Mouse (Mus musculus): ENCODE results near the gene Nrarp.

Gene Nrarp

DNA sequence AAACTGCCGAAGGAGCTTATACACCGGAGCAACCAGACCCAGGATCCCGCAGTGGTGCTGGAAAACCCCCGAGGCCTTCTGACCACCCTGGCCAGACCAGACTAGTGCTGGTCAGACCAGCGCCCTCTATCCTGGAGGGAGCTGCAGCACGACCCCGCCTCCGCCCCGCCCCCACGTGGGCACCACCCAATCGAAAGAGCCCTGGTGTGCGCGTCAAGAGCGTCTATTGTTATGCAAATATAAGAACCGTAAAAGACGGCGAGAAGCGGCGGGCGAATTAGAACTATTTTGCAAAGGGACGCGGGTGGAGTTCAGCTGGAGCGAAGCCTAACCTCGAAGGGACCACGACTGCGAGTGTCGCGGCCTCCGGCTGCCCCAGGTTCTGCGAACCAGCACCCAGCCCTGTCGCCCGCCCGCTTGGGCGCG lies at the start of gene Nrarp:
Gene Nrarp, plus strand, starts transcription at position 281 of the 426 bp plus-strand sequence.
- peak; percentile 81 for DNase-seq (ENCODE audit: low spot score)

DNA sequence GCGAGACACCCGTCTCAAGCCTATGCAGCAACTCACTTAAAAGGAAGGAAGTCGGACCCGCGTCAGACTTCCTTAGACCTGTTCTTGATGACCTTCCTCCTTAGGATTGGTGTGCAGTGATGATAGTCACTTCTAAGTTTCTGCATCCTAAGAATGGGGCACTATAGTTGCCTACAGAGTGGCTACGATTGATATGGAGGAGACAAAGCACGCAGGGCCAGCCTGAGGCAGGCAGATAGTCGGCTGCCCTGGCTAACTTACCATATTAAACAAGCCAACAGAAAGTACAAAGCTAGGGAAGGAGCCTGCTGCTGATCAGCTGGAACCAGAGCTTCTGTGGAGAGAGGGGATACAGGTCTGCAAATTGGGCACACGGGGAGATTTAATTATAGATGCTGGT lies 49.0 kb upstream of the Nrarp start:
- DNase-seq (ENCODE audit: low spot score): no peak

DNA sequence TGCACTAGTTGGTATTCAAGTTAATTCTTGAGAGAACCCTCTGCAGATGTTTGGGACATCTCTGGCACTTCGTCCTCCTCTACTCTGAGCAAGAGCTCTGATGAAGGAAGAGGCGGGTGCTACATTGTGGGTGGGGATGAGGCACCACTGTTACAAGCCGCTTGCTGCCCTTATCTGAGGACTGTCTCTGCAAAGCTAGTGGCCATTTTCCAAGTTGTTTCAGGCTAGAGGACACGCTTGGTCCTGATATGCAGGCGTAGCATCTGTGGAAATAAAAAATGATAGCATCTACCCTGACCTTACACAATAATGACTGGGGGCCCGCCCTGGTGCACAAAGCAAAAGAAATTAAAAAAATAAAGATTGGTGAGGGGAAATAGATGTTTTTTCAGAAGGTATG lies 42.7 kb upstream of the Nrarp start:
- DNase-seq (ENCODE audit: low spot score): no peak

DNA sequence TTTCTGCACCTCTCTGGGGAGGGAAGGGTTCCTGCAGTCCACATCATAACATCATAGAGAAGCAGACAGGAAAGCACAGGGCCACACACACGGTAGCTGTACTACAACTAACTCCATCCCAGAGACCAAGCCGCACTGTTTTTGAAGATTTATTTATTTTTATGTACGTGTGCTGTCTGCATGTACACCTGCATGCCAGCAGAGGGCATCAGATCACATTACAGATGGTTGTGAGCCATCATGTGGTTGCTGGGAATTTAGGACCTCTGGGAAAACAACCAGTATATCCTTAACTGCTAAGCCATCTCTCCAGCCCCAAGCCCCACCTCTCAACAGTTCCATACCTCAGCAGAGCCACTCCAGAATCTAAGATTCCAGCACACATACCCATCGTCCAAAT lies 39.4 kb upstream of the Nrarp start:
- no peak for DNase-seq (ENCODE audit: low spot score)

DNA sequence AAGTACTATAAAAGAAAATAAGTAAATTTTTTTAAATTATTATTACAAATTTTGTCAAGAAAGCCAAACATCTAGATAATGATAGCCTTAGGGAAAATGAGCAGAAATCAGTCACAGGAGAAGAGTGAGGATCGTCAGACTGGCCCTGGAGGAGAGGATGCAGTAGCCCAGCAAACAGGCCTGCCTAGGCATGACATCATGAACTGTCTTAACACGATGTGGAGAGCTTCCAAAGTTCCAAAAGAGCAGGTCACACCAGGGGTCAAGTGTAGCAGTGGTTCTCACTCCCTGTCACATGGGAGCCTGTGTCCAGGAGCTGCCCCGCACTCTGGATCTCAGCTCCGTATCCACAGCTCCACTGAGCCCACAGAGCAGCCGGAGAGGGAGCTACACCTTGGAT lies 38.6 kb upstream of the Nrarp start:
- no peak for DNase-seq (ENCODE audit: low spot score)

DNA sequence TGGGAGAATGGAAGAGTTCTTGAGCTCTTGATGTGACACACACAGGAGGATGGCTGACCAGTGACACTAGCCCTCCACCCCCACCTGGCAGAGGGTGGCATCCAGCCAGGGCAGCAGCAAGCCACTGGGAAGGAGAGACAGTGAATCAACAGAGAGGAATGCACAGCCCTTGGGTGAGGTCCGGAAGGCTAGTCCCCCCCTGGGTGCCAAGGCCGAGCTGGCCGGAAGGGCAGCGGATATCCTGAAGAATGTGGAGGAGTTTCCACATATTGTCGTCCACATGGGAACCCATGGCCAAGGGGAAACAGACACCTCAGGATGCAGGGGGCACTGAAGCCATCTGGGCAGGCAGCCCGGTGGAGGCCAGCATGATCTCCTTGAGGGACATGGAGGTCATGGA lies 35.2 kb upstream of the Nrarp start:
- DNase-seq (ENCODE audit: low spot score): no peak

DNA sequence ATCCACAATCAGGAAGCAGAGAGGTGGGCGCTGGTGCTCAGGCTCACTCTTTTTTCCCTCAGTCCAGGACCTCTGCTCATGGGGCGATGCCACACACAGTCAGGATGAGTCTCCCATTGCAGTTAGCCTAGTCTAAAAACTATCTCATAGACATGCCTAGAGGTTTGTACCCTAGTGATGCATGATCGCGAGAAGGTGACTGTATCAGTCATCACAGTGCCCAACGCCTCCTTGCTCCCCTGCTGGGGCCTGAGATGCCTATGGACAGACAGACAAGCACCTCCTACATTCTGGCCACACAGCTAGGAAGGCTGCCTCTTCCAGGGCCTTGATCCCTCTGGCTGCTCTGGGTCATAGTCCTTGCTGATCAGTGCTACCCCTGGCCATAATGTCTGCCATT lies 33.2 kb upstream of the Nrarp start:
- DNase-seq (ENCODE audit: low spot score): no peak

DNA sequence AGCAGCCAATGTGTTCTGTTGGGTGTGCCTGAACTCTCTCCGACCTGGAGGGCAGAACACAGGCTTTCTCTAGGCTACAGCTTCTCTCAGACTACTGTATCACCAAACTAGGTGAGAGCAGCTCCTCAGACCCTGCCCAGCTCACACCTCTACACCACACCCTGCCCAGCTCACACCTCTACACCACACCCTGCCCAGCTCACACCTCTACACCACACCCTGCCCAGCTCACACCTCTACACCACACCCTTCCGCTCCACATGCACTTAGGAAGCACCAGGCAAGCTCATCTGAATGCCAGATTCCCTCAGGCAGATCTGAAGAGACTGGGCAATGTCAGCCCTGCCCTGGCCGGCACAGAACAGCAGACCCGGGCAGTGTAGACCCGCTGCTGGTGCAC lies 32.7 kb upstream of the Nrarp start:
- DNase-seq (ENCODE audit: low spot score): no peak

DNA sequence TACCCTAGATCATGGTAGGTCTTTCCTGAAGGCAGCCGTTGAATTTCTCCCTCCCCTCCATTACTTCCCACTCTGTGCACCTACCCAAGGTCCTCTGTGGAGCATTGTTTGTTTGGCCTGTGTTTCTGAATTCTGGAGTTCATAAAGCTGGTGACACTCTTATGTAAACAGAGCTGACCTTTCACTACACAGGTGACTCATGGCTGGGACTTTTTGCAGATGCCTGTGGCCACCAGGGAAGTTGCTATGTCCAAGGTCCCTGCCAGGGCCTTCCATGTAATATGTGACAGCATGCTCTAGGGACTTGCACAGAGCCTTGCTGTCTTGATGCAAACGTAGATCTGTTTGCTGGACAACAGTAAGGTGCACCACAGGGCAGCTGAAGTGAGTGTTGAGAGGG lies 30.9 kb upstream of the Nrarp start:
- no peak for DNase-seq (ENCODE audit: low spot score)

DNA sequence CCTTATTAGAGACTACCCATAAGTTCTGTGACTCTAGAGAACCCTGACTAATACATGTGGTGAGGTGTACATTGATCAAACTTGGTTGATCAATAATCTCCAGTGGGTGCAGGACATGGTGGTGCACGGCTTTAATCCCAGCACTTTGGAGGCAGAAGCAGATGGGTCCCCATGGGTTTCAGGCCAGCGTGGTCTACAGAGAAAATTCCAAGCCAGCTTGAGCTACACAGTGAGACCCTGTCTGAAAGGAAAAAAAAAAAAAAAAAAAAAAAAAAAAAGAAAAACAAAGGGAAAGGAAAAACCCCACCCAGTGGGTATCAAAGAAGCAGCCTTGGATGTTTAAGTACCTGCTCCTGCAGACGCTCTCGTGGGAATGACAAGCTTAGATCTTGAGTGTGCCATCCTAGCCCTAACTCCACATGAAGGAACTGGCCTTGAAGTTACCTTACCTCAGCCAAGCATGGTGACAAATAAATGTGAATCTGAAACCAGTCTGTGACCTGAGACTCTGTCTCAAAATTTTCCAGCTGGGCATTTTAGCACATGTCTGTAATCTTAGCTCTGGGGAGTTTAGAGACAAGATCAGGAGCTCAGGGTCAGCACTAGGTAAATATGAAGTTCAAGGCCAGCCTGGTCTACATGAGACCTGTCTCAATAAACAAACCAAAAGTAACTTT lies 29.1 kb upstream of the Nrarp start:
- no peak for DNase-seq (ENCODE audit: low spot score)

DNA sequence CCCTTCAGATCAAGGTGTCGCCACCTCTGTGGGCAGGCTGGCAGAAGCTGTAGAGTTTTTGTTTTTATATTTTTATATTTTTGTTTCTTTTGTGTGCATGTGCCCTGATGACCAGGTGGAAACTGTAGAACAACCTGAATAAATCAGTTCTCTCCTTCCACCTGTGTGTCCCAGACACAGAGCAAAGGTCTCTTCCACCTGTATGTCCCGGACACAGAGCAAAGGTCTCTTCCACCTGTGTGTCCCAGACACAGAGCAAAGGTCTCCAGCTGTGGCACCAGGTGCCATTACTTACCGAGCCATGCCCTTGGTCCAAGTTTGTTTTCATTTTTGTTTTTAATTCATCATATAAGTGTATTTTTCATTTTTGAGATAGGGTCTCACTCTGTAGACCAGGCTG lies 24.4 kb upstream of the Nrarp start:
- no peak for DNase-seq (ENCODE audit: low spot score)

DNA sequence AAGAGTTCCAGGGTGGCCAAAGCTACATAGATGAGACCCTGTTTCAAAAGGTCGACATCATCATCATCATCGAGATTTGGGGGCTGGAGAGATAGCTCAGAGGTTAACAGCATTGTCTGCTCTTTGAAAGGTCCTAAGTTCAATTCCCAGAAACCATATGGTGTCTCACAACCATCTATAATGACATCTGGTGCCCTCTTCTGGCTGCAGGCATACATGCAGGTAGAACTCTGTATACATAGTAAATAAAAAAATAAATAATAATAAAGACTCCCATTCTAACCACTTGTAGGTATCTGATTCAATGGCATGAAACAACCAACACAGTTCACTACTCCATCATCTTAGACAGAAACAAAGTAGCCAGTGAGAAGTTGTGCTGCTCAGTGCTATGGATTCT lies 23.6 kb upstream of the Nrarp start:
- DNase-seq (ENCODE audit: low spot score): no peak

DNA sequence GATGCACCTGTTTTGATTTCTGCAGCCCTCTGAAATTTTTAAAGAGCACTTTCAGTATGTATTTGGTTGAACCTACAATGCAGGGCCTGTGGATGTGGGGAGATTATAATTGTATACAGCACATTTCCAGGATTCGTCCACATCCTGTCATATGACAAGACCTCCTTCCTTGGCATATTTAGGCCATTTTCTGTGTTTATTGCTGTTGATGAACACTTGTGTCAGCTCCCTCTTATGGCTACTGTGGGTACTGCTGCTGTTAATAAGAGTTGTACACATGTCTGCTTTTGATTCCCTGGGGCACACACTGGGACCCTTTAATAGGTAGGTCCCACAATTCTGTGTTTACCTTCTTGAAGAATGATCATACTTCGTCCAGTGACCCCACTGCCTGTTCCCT lies 22.9 kb upstream of the Nrarp start:
- DNase-seq (ENCODE audit: low spot score): no peak

DNA sequence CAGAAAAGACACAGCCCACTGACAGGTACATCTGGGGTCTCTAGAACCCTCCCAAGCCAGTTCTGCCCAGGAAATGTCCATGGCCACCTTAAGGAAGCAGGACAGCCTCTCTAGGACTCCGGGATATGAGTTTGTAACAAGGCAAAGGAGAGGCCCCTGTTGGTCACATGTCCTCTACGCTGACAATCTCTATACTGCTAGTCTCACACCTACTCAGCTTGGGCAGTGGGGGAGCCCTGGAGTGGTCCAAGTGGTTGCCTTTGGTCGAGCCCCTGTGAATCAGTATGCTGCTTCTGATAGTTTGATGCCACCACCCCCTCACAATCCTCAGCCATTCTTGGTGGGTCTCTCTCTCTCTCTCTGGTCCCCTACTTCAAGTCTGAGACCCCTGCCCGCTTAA lies 13.1 kb upstream of the Nrarp start:
- no peak for DNase-seq (ENCODE audit: low spot score)

DNA sequence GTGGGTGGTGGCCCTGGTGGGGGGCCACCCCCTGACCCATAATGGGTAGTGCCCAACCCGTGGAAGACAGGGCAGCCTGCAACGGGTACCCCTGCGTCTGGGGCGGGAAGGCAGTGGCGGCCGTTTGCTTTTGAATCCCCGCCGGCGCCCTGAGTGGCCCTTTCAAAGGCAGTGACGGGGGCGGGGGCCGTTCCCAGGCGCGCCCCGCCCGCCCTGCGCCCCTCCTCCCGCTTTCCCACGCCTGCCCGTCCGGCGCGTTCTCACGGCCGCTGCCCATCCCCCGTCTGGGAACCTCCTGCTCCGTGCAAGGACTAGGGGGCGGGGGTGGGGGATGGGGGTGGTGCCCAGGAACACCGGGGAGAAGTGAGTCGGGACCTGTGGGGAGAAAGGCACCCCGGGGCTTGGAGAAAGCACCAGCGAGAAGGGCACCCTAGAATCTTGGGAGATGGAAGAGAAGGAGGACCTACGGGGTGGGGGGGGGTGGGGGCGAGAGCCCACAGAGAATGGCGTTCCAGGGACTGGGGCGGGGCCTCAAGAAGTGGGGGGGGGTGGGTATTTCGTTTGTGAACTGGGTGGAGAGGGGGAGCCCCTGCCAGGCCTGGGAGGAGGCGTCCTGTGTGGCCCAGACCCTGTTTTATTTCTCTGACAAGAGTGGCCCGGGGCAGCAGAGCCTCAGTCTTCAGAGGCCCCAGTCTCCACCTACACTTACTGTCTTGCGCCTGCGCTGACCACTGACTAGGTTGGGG lies 12.5 kb upstream of the Nrarp start:
- DNase-seq (ENCODE audit: low spot score): no peak

DNA sequence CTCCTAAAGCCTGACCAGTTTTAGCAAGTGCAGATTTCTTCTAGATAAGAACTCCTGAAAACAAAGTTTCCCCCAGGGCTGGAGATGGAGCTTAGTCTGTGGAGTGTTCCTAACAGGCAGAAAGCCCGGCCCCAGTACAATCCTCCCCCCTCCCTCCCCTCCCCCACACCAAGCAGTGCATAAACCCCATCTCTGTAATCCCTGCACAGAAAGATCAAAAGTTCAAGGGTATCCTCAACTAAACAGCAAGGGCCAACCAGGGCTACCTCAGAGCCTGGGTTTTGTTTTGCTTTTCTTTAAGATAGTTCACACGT lies 11.9 kb upstream of the Nrarp start:
- no peak for DNase-seq (ENCODE audit: low spot score)

DNA sequence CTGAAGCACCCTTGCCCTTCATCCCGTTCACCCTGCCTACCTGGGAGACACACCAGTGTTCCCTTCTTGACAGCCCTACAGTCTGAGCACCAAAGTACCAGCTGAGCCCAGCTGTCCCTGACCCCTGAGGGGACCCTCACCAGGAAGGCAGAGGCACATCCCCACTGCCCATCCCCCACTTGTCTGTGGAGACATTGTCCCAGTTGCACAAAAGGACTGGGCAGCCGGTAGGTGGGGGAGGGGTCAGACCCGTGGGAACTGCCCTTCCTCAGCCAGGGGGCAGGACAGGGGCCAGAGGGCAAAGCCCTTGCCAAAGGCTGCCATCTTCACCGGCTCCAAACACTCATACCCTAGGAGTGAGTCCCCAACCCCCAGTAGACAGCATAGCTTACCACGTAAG lies 10.8 kb upstream of the Nrarp start:
- DNase-seq (ENCODE audit: low spot score): no peak

DNA sequence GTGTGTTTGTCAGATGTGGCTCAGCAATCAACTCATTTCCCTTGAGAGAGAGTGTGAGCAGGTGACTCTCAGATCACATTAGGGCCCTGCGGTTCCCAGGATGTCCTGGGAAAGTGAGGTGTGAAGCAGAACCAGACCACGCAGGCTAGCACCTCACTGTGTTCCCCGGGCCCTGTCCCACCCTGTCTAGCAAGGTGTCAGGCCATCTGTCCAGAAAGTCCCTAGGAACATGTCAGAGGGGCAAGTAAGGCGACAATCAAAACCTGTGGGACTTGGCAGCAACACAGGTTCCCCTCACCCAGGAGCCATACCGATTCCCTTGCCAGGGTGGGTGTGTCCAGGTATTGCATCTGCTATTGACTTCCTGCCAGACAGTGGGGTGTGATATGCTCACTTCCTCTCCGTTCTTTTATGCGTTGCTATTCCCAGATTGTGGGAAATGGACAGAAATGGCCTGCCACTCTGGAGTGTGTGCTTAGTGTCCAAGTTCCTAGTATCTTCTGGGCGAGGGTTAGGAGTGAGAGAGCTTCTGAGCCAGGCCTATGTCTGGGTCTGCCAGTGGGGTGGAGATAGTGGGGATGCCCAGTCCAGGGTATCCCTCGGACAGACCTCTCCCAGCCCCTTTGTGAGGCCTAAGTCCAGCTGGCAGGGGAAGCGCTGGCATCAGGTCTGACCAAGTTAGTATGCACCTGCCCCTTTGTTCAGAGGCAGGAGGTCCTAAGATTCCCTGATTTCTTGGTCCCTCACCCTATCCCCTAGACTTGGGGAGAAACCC lies 10.0 kb upstream of the Nrarp start:
- no peak for DNase-seq (ENCODE audit: low spot score)

DNA sequence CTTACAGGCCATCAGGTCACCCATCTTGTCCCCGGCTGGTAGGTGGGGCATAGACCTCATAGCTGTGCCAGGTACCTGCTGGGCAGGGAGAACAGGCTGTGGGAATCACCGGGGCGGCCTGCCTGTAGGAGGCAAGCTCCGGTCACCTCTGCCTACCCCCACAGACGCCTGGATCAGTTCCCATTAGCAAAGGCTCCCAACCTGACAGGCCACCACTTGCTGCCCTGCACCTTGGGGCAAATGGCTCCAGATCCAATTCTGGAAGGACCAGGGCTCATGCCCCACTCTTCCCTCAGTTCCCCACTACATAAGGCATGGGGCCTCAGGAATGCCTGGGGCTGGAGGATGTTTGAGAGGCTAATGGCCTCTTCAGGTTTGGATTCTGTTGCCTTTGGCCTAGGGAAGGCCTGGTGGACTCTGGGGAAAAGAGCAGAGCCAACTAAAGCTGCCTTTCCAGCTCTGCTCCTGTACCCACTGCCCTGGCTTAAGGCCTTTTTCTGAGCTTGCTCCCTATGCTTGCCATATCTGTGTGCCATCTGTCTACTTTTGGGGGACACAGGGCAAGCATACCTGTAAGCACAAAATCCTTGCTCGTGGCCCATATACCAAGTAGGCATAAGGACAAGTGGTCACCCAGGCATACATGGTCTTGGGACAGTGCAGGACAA lies 9.3 kb upstream of the Nrarp start:
- no peak for DNase-seq (ENCODE audit: low spot score)

DNA sequence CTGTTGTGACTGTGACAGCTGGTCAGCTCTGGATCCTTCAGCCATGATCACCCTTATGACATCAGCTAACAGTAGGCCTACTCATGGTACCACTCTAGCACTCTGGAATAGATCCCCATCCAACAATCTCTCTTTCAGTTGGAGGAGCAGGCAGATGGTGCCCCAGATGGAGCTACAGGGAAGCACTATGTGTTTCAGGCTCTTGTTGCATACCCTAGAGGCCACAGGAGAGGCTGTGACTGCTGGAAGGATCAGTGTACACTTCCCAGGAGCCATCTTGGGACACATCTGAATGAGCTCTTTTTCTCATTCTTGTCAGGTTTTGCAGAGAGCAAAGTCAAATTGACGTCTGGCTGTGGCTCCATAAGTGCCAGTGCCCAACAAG lies 8.8 kb upstream of the Nrarp start:
- no peak for DNase-seq (ENCODE audit: low spot score)

DNA sequence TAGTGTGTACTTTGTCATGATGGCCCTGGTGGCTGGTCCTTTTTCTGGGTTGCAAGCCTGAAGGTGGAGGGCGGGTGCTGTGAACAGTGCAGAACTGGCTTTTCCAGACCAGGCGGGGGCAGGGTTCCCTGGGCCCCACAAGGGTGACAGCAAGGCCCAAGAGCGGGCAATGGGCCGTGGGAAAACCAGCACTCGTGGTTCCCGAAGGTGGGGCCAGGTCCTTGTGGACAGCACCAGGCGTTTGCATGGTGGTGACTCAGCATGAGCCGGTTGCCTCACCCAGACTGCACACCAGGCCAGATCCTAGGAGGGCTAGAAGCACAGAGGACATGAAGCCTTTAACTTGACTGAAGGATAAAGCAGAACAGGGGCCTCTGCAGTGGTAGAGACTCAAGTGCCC lies 7.9 kb upstream of the Nrarp start:
- DNase-seq (ENCODE audit: low spot score): no peak

DNA sequence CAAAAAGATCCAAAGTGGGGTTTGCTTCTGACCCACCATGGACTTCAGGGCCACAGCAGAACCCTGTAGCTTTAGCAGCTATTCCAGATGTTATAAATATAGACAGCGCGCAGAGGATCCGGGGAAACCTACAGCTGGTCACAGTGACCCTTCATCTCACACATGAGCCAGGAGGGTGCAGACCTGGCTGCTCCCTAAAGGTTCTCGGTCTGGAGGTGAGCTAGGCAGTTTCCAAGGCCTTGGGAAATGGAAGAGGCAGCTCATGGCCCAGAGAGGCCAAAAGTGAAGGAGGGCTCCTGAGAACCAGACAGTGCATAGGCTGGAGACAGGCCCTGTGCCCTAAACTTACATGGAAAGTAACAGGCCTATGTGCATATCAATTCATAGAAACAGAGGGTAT lies 6.7 kb upstream of the Nrarp start:
- no peak for DNase-seq (ENCODE audit: low spot score)
